Mouse (Mus musculus) left cerebral cortex, postnatal 4 days (tissue): ENCODE data around the gene Gabbr2. TPM values are rescaled to one million over a fixed set of nuclear protein-coding genes. Genes with fewer than 3 reads are reported as not detected.

Source experiments
- DNase-seq: peaks from one replicate; pipeline ENCODE4 v3.0.0-alpha.2; 2022
- intact Hi-C: fragments of 180-260 bp; cut with DNase I; formaldehyde crosslinking; loops from one replicate; pipeline ENCODE4 v1.15.1; 2025
- total RNA-seq, 2 experiments: library from RNA; stranded (reverse); gene quantifications; 2 replicates each; pipeline ENCODE4 v1.2.3; 2021

The Gabbr2 gene
- 100 to 1,000 TPM; 134 to 144 TPM for total RNA-seq

DNA sequence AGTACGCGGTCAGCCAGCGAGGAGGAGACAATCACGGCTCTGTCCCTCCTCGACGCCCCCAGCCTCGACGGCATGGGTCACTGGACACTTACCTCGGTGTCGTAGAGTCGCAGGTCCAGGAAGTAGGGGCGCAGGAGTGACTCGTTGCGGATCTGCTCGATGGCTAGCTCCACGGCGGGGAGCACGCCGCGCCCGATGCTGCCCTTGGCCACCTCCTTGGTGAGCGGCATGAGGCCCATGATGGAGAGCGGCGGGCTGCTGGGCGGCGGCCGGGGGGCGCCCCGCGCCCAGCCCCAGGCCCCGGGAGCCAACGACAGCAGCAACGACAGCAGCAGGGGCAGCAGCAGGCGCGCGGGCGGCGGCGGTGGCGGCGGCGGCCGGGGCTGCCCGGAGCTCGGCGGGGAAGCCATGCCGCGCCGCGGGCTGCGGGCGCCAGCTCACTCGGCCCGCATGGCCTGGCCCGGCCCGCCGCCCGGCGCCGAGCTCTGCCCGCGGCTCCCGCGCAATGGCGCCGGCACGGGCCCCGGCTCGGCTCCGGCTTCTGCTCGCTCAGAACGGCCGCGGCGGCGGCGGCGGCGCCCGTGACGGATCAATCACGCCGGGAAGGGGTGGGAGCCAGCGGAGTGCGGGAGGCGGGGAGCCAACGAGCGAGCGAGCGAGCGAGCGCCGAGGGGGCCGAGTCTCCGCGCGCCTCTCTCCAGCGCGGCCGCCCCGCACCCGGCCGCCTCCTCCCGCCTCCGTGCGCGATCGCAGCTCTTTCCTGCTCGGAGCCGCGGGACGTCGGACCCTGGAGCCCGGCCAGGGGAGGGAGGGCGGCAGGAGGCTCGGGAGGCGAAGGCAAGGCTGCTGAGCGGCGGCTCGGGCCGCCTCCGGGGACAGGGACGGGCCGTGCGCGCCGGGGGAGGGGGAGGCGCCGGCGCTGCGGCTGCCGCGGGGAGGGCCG, at the start of gene Gabbr2:
Gene Gabbr2 (minus strand): TSS at position 858 of the 943 bp plus-strand sequence.
- intact Hi-C loops: no loop called here
- peak; percentile 66 for DNase-seq

DNA sequence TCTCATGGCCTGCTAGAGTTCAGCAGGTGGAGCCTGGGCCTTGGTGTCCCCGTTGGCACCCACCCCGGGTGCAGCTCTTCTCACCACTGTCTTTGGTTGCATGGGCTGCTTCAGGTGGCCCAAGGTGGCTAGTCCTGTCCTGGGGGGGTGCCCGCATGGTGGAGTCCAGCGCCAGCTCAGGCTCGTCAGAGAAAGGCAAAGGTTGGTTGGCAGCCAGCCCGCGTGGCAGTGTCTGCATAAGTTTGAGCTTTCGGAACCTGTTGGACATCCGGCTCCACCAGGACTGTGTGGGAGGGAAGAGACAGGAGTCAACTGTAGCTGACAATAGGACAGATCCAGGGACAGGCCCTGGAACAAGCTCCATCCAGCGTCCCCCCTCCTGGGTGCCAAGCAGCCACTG, 47.9 kb upstream of the Gabbr2 start:
- no peak for DNase-seq
- intact Hi-C loops: loop anchor here (5.0 kb wide), 2 partner anchors 352 to 427 kb away; no protein-coding TSS in a partner anchor

DNA sequence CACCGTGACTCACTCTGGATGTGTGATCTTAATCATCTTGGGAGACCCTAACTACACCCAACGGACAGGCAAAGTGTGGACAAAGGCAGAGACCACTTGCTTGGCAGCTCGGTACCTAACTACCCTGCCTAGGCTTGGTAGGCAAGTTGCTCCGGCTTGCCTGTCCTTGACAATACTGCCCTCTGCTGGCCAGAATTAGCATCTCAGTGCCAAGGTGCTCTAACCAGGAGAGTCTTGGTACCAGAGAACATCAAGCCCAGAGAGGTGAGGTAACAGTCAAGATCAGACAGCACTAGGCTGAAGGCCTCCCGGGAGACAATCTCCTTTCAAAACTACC, 45.6 kb upstream of the Gabbr2 start:
- peak; percentile 85 for DNase-seq
- intact Hi-C loops: loop anchor here (5.0 kb wide), 2 partner anchors 350 to 425 kb away; no protein-coding TSS in a partner anchor

DNA sequence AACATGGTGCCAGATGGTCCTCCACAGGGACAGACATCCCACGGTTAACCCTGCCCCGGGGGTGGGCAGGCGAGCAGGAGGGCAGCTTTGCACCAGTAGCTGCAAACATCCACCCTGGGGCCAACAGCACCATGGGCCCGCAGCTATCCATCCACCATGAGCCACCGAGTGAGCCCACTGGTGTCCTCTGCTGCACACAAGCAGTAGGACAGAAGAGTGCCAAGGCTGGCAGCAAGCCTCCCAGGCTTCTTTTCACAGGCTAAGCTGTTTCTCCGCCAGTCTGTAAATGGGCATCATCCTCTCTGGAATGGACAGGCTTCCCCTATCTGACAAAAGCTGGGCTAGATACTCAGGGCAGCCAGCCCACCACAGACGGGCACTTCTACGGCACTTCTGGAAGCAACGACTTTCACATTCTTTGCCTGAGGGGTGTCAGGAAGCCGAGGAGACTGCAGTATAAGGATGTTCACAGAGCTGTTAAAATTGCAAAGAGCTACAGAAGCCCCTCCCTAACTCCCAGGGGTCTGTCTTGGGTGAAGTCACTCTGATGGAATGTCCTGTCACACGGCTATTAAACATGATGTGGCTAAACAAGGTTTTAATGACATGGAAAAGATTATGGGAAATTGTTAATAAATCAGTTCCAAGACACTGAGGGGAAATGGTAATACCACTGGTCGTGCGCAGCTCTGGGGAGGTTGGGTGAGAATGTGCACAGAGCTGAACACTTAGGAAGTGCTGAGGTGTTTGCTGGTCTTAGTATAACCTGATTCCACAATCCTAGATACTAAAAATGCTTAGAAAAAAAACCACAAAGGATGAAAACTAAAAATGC, 45.0 kb upstream of the Gabbr2 start:
- intact Hi-C loops: loop anchor here (5.0 kb wide), 2 partner anchors 349 to 424 kb away; no protein-coding TSS in a partner anchor
- peak; percentile 60 for DNase-seq

DNA sequence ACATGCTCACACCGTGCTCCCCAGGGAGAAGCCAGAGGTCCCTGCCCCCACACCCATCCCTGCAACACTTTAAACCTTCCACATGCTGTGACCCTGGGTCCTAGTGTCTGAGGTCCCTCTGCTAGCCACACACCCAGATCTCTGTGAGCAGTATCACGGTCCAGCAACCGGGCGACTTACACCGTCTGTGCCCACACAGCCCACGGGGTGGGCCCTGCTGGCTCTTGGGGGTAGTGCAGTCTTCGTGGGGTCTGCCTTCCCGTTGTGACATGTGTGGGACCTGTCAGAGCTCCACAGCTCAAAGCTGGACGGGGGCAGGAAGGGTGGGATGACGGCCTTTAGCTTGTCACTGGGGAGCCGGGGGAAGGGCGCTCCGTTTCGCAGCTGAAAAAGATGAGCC, 43.9 kb upstream of the Gabbr2 start:
- DNase-seq: no peak
- intact Hi-C loops: loop anchor here (5.0 kb wide), 2 partner anchors 348 to 423 kb away; no protein-coding TSS in a partner anchor

DNA sequence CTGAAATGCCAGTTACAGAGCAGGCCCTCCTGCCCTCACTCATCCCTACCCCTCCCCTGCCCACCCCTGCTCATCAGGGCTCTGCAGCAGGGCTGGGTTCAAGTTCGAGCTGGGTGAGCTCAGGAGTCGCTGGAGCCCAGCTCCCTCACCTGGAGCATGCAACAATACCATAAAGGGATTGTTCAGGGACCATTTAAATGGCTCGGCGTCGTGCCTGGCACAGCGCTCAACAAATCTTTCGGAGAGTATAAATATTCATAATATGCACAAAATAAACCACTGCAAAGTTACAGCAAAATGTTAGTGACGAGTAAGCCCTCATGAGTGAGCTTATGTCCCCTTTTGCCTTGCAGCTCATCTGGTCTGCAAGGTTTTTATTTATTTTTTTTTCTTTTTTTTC, 40.5 kb upstream of the Gabbr2 start:
- intact Hi-C loops: no loop called here
- DNase-seq: no peak

DNA sequence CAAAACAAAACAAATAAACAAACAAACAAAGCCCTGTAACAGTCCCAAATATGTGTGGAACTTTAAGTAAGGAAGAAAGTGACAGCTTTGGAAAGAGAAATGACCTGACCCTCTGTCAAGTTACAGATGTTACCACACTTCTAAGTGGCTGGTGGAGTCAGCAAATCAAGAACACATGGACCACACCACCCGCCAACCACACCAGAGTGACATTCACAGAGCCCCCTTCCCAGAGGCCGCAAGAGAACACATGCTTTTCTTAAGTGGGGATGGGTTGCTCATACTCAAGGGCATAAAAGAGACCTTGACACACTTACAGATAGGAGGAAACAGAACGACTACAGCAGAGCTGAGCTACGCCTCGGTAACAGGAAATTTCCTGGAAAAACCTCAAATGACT, 37.1 kb upstream of the Gabbr2 start:
- intact Hi-C loops: no loop called here
- DNase-seq: no peak

DNA sequence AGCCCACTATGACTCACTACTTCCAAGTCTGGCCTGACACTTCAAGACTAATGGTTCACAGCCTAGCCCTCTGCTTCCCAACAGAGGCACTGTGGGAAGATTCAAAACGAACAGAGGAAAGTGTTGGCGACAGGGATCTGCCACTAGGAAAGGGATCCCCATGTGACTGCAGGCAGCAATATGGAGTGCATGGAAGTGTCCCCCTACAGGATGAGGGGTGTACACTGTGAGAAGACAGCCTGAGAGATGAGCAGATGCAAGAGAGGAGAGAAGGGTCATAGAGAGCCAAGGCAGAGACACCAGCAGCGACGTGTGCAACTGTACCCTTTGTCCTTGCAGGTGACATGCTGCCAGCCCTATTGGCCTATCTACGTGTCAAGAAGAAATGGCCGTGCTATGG, 32.3 kb upstream of the Gabbr2 start:
- intact Hi-C loops: no loop called here
- DNase-seq: no peak

DNA sequence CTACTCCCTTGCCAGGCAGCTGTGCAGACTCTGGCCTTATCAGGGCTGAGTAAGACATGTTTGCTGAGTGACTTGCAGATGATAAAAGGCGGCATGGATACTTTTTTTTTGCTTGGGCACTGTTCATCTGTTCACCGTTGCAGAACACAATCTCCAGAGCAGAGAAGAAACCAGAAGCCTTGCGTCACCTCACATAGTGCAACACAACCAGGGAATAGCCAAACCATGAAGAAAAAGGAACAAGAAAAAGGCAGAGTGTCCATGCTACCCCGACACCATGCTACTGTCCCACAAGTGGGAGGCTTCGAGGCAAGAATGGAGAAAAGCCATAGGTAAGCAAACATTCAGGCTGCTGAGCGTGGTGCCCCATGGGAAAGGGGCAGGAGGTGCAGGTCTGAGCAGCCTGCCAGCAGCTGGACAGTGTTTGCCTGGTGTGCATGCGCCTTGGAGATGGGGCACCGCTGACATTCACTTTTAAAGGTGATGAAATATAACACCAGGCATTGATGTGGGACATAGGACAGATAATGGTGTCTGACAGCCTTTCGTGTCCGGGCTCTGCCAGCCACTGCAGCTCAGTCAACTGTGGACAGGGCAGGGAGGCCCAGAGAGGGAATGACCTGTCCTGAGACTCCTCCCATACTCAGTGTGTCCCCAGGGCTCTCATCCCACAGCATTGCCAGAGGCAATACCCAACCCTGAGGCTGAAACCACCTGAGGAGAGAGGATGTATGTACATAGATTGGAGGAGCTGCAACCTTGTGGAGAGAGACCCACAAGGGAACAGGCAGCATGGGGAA, 31.3 kb upstream of the Gabbr2 start:
- intact Hi-C loops: no loop called here
- no peak for DNase-seq

DNA sequence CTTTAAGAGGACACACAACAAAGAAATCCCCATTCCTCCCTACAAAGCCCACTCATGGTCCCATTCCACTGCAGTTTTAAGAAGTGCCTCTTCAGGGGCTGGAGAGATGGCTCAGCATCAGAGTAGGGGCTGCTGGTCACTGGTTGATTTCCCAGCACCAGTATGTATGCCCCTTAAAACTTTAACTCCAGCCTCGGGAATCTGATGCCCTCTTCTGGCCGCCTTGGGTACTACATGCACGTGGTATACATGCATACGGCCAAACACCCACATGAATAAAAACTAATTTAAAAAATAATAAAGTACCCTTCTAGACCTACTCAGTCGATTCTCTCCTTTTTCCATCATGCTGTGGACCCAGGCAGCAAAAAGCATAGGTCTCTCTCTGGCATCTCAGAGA, 28.9 kb upstream of the Gabbr2 start:
- peak; percentile 72 for DNase-seq
- intact Hi-C loops: no loop called here

DNA sequence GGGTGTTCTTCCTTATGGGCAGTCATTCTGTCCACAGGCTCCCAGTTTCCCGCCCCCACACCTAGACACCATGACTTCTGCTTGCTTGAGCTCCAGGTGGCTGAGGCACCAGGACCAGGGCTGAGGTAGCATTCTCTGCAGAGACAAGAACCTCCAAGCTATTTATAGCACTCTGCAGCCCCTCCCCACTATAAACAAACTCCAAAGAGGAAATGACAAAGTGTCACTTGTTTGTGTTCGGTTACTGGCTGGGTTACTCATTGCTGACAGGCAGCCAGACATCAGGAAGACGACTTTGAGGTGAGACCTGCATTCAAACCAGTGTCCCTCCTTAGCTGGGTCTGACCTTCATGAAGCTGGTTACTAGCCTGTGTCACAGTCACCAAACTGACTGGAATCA, 23.5 kb upstream of the Gabbr2 start:
- DNase-seq: no peak
- intact Hi-C loops: no loop called here

DNA sequence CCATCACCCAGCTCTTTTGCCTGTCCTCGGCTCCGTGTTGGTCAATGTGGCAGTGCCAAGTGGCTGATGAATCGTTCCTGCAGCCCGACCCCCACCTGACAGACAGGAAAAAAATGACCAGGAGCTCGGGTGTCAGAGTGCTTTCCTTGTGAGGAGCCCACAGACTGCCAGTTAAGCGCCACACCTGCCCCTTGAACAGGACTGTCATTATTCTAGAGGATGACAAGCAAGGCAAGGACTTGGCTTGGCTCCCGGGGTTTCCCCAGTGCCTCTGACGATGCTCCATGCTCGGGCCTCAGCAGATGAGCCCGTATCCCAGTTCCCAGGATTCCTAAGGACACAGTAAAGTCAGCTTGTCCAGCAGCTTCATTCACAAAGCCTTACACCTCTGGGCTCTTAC, 20.8 kb upstream of the Gabbr2 start:
- intact Hi-C loops: no loop called here
- peak; percentile 61 for DNase-seq

DNA sequence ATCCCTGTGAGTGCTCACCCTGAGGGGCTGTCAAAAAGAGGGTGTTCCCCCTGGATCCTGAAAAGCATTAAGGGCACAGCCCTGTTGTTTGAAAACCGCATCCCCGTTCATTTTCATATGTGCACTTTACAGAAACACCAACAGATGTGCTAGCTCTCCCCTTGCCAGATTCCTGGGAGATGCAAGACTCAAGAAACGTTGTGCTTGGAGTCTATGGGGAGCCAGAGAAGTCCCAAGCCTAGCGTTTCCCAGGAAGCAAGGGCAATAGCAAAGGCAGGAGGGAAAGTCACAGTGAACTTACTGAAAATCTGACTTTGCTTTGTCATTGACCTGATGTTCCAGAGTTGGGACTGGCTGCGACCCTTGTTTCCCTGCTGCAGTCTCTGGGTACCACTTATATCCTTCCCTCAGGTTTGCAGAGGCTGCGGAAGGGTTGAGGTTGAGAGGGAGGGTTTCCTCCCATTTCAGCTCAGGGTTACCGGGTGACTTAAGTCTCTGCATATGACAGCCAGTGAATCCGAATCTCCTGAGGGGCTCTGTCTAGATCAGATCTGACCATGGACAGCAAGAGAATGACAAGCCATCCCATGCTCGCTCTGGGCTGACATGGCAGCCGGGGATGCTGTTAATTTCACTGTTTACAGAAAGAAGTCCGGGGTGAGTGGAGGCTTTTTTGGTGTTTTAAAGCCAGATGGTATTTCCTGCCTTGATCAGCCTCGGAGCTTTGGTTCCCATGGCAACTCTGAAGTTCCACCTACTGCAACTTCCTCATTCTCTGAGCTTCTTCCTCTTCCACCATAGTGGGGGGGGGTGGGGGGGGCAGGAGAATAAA, 18.9 kb upstream of the Gabbr2 start:
- no peak for DNase-seq
- intact Hi-C loops: no loop called here

DNA sequence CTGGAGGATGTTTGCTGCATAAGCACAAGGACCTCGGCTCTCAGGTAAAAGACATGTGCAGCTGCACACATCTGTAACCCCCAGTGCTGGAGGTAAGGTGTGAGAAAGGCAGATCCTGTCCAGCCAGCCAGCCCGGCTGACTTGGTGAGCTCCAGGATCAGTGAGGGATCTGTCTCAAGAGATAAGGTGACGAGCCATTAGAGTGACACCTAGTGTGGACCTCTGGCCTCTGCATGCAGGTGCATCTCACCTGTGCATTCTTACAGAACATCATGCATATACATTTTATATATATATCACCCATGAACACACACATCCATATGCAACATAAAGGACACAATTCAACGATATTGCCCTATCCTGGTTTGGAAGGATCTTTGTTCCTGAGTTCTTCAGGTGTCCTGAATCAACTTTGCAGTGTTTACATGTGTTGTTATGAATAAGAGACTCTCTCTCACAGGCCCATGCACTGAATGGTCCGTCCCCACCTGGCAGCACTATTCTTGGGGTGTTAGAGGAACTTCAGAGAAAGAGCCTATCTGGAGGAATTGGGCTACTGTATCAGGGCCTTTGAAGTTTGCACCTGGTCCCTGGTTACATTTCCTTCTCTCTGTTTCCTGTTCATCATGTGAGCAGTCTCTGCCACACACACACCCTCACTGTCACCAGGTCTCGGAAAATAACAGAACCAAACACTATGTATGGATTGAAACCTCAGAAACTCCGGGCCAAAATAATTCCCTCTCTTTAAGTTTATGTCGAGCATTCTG, 9.1 kb upstream of the Gabbr2 start:
- intact Hi-C loops: no loop called here
- DNase-seq: no peak

DNA sequence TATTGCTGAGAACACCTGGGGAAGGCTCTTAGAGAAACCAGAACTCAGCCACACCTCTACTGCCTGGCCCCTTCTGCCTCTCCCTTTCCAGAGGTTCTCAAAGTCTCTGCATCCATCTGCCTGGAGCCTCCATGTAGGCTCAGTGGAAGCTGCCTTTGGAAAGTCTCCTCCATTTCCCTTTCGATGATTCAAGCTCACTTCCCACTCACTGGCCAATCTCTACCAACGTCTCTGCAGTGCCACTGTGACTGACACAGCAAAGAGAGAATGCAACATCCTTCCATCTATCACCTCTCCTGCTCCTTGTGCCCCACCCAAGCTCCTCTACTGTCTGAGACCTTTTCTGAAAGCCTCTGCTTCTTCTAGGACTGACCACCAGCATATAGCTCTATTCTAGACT, 6.3 kb upstream of the Gabbr2 start:
- intact Hi-C loops: no loop called here
- DNase-seq: no peak

DNA sequence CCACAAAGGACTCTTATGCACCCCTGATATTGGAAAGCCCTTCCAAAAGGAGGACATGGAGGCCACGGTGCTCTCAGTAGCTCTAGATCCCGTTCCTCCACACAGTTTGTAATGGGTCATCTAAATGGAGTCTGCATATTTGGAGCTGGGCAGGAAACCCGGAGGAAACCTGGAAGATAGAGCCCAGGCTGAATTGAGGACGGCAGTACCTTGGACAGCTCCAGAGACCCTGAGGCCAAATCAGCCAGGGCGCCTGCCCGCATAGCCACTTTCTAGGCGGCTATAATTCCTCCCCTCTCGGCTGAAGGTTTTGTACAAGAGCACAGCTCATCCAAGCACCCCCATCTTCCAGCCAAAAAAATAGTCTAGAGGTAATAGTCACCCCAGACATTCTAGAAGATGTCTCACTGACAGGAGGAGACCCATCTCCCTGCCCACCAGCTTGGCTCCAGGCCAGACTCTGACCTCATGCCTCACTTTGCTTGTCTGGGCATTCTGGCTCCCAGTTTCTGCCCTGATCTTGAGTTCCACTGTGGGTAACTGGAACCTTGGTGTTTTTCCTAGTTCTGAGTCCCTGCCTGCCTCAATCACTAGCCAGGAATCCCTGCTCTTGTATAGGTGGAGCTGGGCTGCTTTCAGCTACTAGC, 1.3 kb upstream of the Gabbr2 start:
- intact Hi-C loops: no loop called here
- DNase-seq: peak; percentile 69

DNA sequence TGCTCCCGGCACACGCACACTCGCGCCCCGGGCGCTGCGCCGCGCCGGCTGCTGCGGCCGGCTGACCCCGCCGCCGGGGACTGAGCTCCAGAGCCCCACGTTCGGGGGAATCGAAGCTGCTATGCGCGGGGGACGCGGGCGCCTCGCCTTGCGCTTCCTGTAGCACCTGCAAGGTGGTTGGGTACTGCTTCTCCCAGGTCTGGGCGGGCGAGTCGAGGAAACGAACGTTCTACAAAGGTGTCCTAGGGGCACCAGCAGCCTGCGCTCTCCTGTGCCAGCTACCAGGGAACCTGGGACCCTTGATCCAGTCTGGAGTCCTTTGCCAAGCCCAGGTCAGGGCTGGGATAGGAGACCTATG, 265 bp upstream of the Gabbr2 start:
- intact Hi-C loops: no loop called here
- DNase-seq: no peak

DNA sequence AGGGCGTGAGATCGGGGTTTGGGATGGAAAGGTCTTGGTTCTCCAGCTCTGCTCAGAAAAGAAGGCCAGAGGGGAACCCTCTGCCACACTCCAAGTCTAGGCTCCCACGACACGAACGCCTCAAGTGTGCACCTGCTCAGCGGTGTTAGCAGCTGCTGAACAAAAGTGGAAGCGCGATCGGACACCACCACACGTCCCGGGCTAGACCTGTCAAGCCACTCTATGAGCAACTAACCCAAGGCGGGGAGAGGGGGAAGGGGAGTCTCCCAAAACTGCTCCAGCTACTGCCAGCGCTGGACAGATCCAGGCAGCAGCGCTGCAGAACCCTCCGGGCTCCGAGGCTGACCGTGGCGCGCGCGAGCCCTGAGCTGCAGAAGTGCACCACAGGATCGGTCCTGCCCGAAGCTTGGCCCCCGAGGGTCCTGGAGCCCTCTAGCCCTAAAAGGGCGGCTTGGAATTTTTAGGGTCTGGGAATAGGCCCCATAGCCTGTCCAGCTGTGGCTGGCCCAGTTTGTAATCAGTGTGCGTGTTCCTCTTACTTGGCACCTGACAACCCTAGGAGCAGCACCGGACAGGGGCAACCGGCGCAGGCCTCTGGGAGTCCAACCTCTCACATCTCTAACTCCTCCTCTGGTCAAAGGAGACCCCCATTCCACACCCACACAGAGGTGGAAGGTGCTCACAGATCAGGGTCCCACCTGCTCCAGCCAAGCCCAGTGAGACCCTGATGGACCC, 1.2 kb downstream of the Gabbr2 start:
- DNase-seq: peak; percentile 47
- intact Hi-C loops: no loop called here
